Mouse (Mus musculus): ENCODE measurements around the gene H2al1n. TPM values are rescaled to one million over a fixed set of nuclear protein-coding genes. Genes with fewer than 3 reads are reported as not detected.
"Not testable (repeated sequence)": the region's sequence is repeated elsewhere in the genome, so short reads cannot be mapped to it uniquely, and the experiment has no call there.

H2al1n gene
- not detected in 2 replicates for polyA plus RNA-seq (2014; fragmentation: Nextera tagmentation; extraction: Ambion mirVana)

DNA sequence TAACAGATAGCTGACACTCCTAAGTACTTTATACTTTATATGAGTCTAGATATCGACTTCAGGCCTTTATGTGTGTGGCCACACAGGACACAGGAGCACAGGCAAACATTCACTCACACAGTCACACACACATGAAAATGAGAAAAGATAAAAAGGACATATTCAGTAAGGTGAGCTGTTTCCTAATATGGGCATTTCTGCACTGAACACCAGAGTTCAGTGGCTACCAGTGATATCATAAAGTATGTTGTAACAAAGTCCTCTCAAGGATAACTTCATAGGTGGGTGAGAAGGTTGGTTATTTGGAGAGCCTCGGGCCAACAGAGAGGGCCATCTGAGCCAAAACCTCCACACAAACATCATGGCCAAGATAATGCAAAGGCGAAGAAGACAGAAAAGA lies at the start of gene H2al1n:
H2al1n (plus strand) TSS at position 301 of the 400 bp plus-strand sequence.
- H3K4me3 ChIP-seq (ENCODE audit: low read depth, low read length); H3K36me3 ChIP-seq (ENCODE audit: control insufficient read depth, insufficient read depth, low read length); H3K27me3 ChIP-seq (replicated peaks; ENCODE audit: control insufficient read depth, insufficient read depth, low read length); H3K4me2 ChIP-seq (ENCODE audit: low read depth, low read length); ATAC-seq (ENCODE audit: low read depth); H3K9ac ChIP-seq (ENCODE audit: low read depth, low read length); DNase-seq (ENCODE audit: low spot score); H3K4me1 ChIP-seq (ENCODE audit: control insufficient read depth, insufficient read depth, low read length); H3K9me3 ChIP-seq (ENCODE audit: control insufficient read depth, low read length); H3K27ac ChIP-seq (replicated peaks; ENCODE audit: low read depth, low read length): not testable (repeated sequence)
- 84% methylated on average over 3 of the region's 3 CpGs for WGBS

GRCm38 (mm10) chrX:14199284-14199683 lies 11.7 kb upstream of the H2al1n start:
- H3K4me2 ChIP-seq (ENCODE audit: low read depth, low read length): no peak overlapping the region
- no peak overlapping the region for H3K27ac ChIP-seq (replicated peaks; ENCODE audit: low read depth, low read length)
- 66% methylated on average over 4 of the region's 4 CpGs for WGBS

GRCm38 (mm10) chrX:14206112-14206875 lies 4.7 kb upstream of the H2al1n start:
- 45% methylated on average over 8 of the region's 8 CpGs for WGBS
- no peaks in the 10 kb centered on the region for H3K27me3 ChIP-seq (replicated peaks; ENCODE audit: control insufficient read depth, insufficient read depth, low read length)
- H3K36me3 ChIP-seq (ENCODE audit: control insufficient read depth, insufficient read depth, low read length): no peaks in the 10 kb centered on the region
- no peak overlapping the region for H3K4me3 ChIP-seq (ENCODE audit: low read depth, low read length)
- no peak overlapping the region for H3K4me2 ChIP-seq (ENCODE audit: low read depth, low read length)
- no peak overlapping the region for H3K9ac ChIP-seq (ENCODE audit: low read depth, low read length)
- peak; percentile 87 for ATAC-seq (ENCODE audit: low read depth)
- no peaks in the 10 kb centered on the region for H3K4me1 ChIP-seq (ENCODE audit: control insufficient read depth, insufficient read depth, low read length)
- no peak overlapping the region; the same call in 1 of the 2 replicates for H3K27ac ChIP-seq (replicated peaks; ENCODE audit: low read depth, low read length)
- no peaks in the 10 kb centered on the region for H3K9me3 ChIP-seq (ENCODE audit: control insufficient read depth, low read length)
- DNase-seq (ENCODE audit: low spot score): peak; percentile 70

More at GRCm38 (mm10) chrX:14199284-14199683, 11.7 kb upstream of the H2al1n start:
- DNase-seq (ENCODE audit: low spot score) (no peak), ATAC-seq (ENCODE audit: low read depth) (no peak)
- Histone ChIP-seq H3K9me3 (ENCODE audit: control insufficient read depth, low read length) (no peaks in the 10 kb centered on the region), H3K4me1 (ENCODE audit: control insufficient read depth, insufficient read depth, low read length) (no peaks in the 10 kb centered on the region), H3K36me3 (ENCODE audit: control insufficient read depth, insufficient read depth, low read length) (no peaks in the 10 kb centered on the region), H3K9ac (ENCODE audit: low read depth, low read length) (no peak overlapping the region), H3K4me3 (ENCODE audit: low read depth, low read length) (no peak overlapping the region), H3K27me3 (replicated peaks; ENCODE audit: control insufficient read depth, insufficient read depth, low read length) (no peaks in the 10 kb centered on the region)

GRCm38 (mm10) chrX:14229218-14229617 lies 18.3 kb downstream of the H2al1n start:
- 53% methylated on average over 2 of the region's 2 CpGs for WGBS
- Histone ChIP-seq H3K36me3 (ENCODE audit: control insufficient read depth, insufficient read depth, low read length) (no peaks in the 10 kb centered on the region), H3K4me1 (ENCODE audit: control insufficient read depth, insufficient read depth, low read length) (no peaks in the 10 kb centered on the region), H3K9me3 (ENCODE audit: control insufficient read depth, low read length) (no peaks in the 10 kb centered on the region), H3K4me3 (ENCODE audit: low read depth, low read length) (no peak overlapping the region), H3K4me2 (ENCODE audit: low read depth, low read length) (no peak overlapping the region), H3K27ac (replicated peaks; ENCODE audit: low read depth, low read length) (no peak overlapping the region), H3K9ac (ENCODE audit: low read depth, low read length) (no peak overlapping the region), H3K27me3 (replicated peaks; ENCODE audit: control insufficient read depth, insufficient read depth, low read length) (no peaks in the 10 kb centered on the region)
- no peak for DNase-seq (ENCODE audit: low spot score)
- no peak for ATAC-seq (ENCODE audit: low read depth)

DNA sequence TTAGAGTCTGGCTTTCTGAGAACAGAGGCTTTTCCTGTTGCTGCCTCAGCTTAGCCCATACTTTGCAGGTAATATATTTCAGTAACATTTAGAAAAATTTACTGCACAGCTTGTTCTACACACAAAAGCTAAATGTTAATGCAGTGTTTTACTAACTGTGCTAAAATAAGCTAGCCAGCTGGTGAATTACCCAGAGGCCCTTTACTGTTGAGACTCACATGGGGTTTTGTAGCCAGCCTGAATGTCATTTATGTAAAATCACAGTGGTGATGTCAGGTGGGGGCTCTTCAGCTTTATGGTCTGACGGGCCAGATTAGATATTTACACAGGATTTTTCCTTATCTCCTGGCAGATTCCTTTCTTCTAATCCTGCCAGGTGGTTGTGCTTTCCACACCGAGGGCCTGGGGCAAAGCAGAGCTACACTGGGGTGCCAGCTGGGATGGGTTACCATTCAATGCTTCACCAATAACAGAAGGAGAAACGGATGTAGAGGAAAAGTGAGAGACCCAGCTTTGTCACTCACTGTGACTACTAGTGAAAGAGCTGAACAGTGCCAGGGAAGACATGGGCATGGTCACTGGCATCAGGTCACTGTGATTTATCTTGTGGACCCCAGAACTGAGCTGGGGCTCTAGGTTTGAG lies 48.8 kb downstream of the H2al1n start:
- Histone ChIP-seq H3K4me2 (ENCODE audit: low read depth, low read length) (no peak overlapping the region), H3K27ac (replicated peaks; ENCODE audit: low read depth, low read length) (no peak overlapping the region), H3K4me1 (ENCODE audit: control insufficient read depth, insufficient read depth, low read length) (no peaks in the 10 kb centered on the region), H3K36me3 (ENCODE audit: control insufficient read depth, insufficient read depth, low read length) (no peaks in the 10 kb centered on the region), H3K4me3 (ENCODE audit: low read depth, low read length) (no peak overlapping the region), H3K27me3 (replicated peaks; ENCODE audit: control insufficient read depth, insufficient read depth, low read length) (no peaks in the 10 kb centered on the region), H3K9ac (ENCODE audit: low read depth, low read length) (no peak overlapping the region), H3K9me3 (ENCODE audit: control insufficient read depth, low read length) (no peaks in the 10 kb centered on the region)
- WGBS: 57% methylated on average over 3 of the region's 3 CpGs
- ATAC-seq (ENCODE audit: low read depth) (no peak), DNase-seq (ENCODE audit: low spot score) (no peak)

Measured in embryonic facial prominence, embryonic 14.5 days (tissue).